Mouse (Mus musculus) heart, adult 2 months (tissue): ENCODE data around the gene Bcas3. TPM values are rescaled to one million over a fixed set of nuclear protein-coding genes. Genes with fewer than 3 reads are reported as not detected.

Experiments used
- DNase-seq, 2 experiments: peaks; one replicate each; pipeline ENCODE4 v3.0.0; 2021
- H3K27ac ChIP-seq: fragments of 200-600 bp; 2 replicates; pipeline ENCODE4 v1.8.1; 2022
- H3K27me3 ChIP-seq: fragments of 200-500 bp; 2 replicates; pipeline ENCODE4 v1.6.1; 2012; ENCODE audit warnings: mild to moderate bottlenecking, low read length, inconsistent platforms, mixed read lengths; ENCODE audit not compliant: control insufficient read depth, insufficient read depth
- H3K36me3 ChIP-seq: fragments of 200-500 bp; 2 replicates; pipeline ENCODE4 v1.6.1; 2012; ENCODE audit warnings: low read length, inconsistent platforms; ENCODE audit not compliant: control insufficient read depth, insufficient read depth
- H3K4me1 ChIP-seq: fragments of 200-500 bp; 2 replicates; pipeline ENCODE4 v1.6.1; 2011; ENCODE audit warnings: low read length; ENCODE audit not compliant: control insufficient read depth, insufficient read depth
- H3K4me3 ChIP-seq: fragments of 200-600 bp; 2 replicates; pipeline ENCODE4 v1.8.1; 2022
- H3K79me2 ChIP-seq: fragments of 200-500 bp; replicated peaks from 2 replicates; pipeline ENCODE4 v1.6.1; 2012; ENCODE audit warnings: mild to moderate bottlenecking, inconsistent platforms, low read length, moderate library complexity, mixed read lengths; ENCODE audit not compliant: control insufficient read depth, insufficient read depth
- H3K9ac ChIP-seq: fragments of 200-500 bp; 2 replicates; pipeline ENCODE4 v1.6.1; 2012; ENCODE audit warnings: low read depth, mild to moderate bottlenecking, control low read depth, inconsistent platforms, low read length, mixed read lengths
- CTCF ChIP-seq: fragments of 200-600 bp; IDR thresholded peaks from 2 replicates; pipeline ENCODE4 v1.8.1; 2022; ENCODE audit warnings: antibody characterized with exemption, mild to moderate bottlenecking, moderate library complexity
- EP300 ChIP-seq: fragments of 200-500 bp; IDR thresholded peaks from 2 replicates; pipeline ENCODE4 v1.6.1; 2011; ENCODE audit warnings: low read depth, low read length, control low read depth; ENCODE audit not compliant: insufficient read depth
- POLR2A ChIP-seq: fragments of 200-500 bp; IDR thresholded peaks from 2 replicates; pipeline ENCODE4 v1.6.1; 2011; ENCODE audit warnings: mild to moderate bottlenecking, low read depth, low read length, control low read depth; ENCODE audit not compliant: insufficient read depth
- WGBS: fragments of 180-500 bp; shearing (Covaris S2); methylation state at CpG from one replicate; pipeline ENCODE4 v1.1.7; 2018; 5-methylcytosine and 5-hydroxymethylcytosine counted together
- intact Hi-C: fragments of 180-260 bp; cut with DNase I; formaldehyde crosslinking; loops from one replicate; pipeline ENCODE4 v1.15.1; 2025
- polyA plus RNA-seq: library from polyadenylated mRNA; depleted of rRNA; stranded (reverse); fragments of >200 nt; gene quantifications from 2 replicates; pipeline ENCODE4 v1.2.3, GENCODE M21; 2012
- total RNA-seq, 2 experiments: library from RNA; stranded (reverse); gene quantifications; 2 replicates each; pipeline ENCODE4 v1.2.3; 2021

Gene Bcas3
- total and polyA plus RNA-seq, 3 experiments, result 26.6 to 40.4 (median 36.0) TPM

DNA sequence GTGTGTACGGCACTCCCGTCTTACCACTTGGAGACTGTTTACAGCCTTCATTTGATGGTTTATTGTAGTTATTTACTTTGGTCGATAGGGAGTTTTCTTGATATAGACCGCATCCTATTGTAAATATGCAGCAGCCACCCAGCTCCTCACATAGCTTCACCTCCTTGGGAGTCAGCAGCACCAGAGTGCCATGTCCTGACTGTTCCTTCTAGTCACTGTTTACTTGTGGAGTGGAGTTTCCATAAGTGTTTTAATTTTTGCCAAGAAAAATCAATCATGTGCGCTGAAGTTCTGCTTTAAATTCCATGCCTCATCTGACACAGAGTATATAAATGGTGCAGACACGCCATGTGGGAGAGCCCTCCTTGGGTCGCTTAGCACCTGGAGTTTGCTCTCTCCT is 163.8 kb downstream of the Bcas3 start:
- 94% methylated on average over 7 of the region's 7 CpGs for WGBS
- no peak for DNase-seq
- Histone ChIP-seq H3K79me2 (no peaks in the 10 kb centered on the region), H3K4me3 (no peak overlapping the region), H3K9ac (no peak overlapping the region), H3K27ac (no peak overlapping the region), H3K4me1 (peaks cover 8% of the 10 kb centered on the region), H3K27me3 (no peaks in the 10 kb centered on the region), H3K36me3 (peaks cover 2% of the 10 kb centered on the region; the same call in 1 of the 2 replicates)
- intact Hi-C loops, result loop anchor here (5.0 kb wide), 2 partner anchors 246 to 326 kb away; no protein-coding TSS in a partner anchor
- TF ChIP-seq POLR2A (no peak), CTCF (no peak), EP300 (no peak)

DNA sequence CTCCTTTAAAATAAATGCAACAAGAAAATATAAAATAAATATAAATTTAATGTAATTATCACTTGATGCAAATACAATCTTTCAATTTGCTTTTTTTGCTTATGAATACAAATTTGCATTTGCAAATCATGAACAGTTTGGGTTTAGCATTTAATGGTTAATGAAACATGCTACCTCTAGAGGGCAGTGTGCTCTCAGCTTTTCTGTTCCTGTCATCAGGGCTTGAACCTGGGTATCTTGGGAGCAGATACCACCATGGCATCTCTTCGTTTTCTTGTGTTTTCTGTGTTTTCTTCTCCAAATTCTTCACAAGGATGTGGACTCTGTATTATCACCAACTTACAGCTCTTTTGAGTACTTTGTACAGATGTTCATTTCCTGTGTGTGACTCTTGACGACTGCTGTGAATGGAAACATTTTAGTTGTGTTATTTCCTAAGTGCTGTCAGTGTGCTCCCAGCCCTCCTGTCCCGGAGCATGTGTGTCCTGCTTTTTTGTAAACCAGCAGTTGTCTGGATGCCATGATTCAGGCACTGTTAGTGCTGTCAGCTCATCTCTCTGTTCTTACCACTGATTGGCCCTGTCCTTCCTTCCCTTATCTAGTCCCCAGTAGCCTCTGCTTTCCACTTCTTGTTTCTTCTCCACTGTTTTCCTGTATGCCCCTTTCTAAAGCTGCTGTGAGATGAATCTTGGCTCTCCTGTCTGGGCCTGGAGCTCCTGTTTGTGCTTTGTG is 165.2 kb downstream of the Bcas3 start:
- H3K9ac ChIP-seq, result no peak overlapping the region
- peak; percentile 94 for TF ChIP-seq CTCF
- TF ChIP-seq POLR2A, result no peak
- 0 out of 2 replicates have a peak, but pooled peaks have one; percentile 28 for TF ChIP-seq EP300
- H3K4me1 ChIP-seq, result peaks cover 8% of the 10 kb centered on the region
- H3K27me3 ChIP-seq, result no peaks in the 10 kb centered on the region
- H3K36me3 ChIP-seq, result peaks cover 2% of the 10 kb centered on the region; the same call in 1 of the 2 replicates
- intact Hi-C loops, result loop anchor here (2.0 to 5.0 kb wide), 3 partner anchors 244 to 324 kb away; no protein-coding TSS in a partner anchor
- no peak for DNase-seq
- H3K4me3 ChIP-seq, result no peak overlapping the region
- WGBS, result 18% methylated on average over 3 of the region's 3 CpGs
- H3K27ac ChIP-seq, result peak overlapping the region; percentile 24; the same call in 1 of the 2 replicates
- H3K79me2 ChIP-seq, result no peaks in the 10 kb centered on the region

DNA sequence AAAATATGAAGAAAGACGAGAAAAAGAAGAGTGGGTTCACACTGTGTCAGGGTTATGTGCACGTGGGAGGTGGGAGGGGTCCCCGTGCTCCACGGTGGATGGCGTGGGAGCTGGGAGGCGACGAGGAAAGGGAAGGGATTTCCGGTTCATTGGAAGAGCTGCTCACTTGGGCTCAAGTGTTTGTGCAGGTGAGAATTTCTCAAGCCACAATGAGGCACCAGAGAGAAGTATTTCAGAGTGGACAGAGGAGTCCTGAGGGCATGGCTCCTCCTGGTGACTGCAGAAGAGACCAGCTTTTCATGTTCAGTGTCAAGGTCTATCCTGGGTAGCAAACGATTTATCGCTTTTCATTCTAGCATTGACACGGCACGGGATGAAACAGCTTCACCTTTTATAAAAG is 167.3 kb downstream of the Bcas3 start:
- Histone ChIP-seq H3K9ac (no peak overlapping the region), H3K79me2 (no peaks in the 10 kb centered on the region), H3K36me3 (peaks cover 2% of the 10 kb centered on the region; the same call in 1 of the 2 replicates), H3K4me1 (peaks cover 18% of the 10 kb centered on the region), H3K4me3 (no peak overlapping the region), H3K27ac (peak overlapping the region; percentile 57), H3K27me3 (no peaks in the 10 kb centered on the region)
- peak; percentile 76; the same call in 1 of the 2 replicates for TF ChIP-seq EP300
- TF ChIP-seq CTCF, result peak; percentile 67
- TF ChIP-seq POLR2A, result no peak
- peak in 1 of 2 experiments; percentile 33 for DNase-seq
- WGBS, result 61% methylated on average over 12 of the region's 12 CpGs
- intact Hi-C loops, result loop anchor here (1.0 to 2.0 kb wide), 3 partner anchors 30 to 95 kb away; no protein-coding TSS in a partner anchor

DNA sequence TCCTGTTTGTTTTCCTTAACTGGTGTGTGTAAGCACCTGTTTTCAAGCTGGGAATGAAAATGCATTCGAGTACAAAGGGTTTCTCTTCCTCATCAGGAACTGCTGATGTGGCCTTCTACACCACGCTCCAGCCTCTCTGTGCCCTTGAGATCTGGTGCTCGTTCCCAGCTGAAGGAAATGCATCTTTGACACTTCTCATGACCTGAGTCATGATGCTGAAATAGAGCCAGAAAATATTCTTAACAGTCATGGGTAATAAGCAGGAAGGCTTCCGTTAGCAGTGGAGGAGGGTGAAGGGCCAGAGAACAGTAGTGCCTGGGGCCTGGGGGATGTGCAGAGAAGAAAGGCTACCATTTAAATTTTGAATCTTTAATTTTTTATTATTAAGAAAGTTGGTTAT is 168.0 kb downstream of the Bcas3 start:
- no peak overlapping the region for H3K4me3 ChIP-seq
- TF ChIP-seq CTCF (no peak), EP300 (peak; percentile 63)
- no peaks in the 10 kb centered on the region for H3K79me2 ChIP-seq
- peak in 1 of 2 experiments; percentile 39 for DNase-seq
- peak overlapping the region; percentile 26; the same call in 1 of the 2 replicates for H3K27ac ChIP-seq
- H3K4me1 ChIP-seq, result peaks cover 22% of the 10 kb centered on the region
- H3K36me3 ChIP-seq, result peaks cover 2% of the 10 kb centered on the region
- intact Hi-C loops, result loop anchor here (1.0 to 2.0 kb wide), 3 partner anchors 31 to 94 kb away; no protein-coding TSS in a partner anchor
- no peak overlapping the region for H3K9ac ChIP-seq
- 34% methylated on average over 4 of the region's 4 CpGs for WGBS
- no peaks in the 10 kb centered on the region for H3K27me3 ChIP-seq

DNA sequence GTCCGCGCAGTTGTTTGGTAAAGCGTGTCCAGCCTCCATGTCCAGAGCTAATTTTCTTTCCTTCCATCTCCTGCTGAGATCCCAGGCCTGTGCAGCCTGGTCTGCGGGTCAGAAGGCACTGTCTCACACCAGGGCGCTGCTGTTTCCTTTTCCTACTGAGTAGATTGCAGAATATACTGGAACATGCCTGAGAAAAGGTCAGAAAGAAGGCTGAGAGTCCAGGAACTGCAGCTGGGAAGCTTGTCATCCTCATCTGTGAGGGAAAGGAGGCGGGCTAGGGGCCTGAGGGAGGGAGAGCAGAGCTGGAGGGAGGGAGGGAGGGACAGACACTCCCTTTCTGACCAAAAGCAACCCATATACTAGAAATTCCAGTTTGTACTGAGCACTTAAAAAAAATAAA is 170.7 kb downstream of the Bcas3 start:
- TF ChIP-seq CTCF, result no peak
- TF ChIP-seq EP300, result no peak
- peak; percentile 46 for TF ChIP-seq POLR2A
- H3K9ac ChIP-seq, result 0 out of 2 replicates have a peak overlapping the region, but pooled peaks have one; percentile 19
- no peaks in the 10 kb centered on the region for H3K79me2 ChIP-seq
- peak overlapping the region; percentile 68 for H3K27ac ChIP-seq
- no peaks in the 10 kb centered on the region for H3K27me3 ChIP-seq
- peaks cover 2% of the 10 kb centered on the region for H3K36me3 ChIP-seq
- DNase-seq, result peak; percentile 51
- intact Hi-C loops, result loop anchor here (2.0 kb wide), 1 partner anchor 49 kb away; no protein-coding TSS in a partner anchor
- H3K4me1 ChIP-seq, result peaks cover 25% of the 10 kb centered on the region
- 55% methylated on average over 6 of the region's 6 CpGs for WGBS
- no peak overlapping the region; the same call in 1 of the 2 replicates for H3K4me3 ChIP-seq
